Mouse (Mus musculus) layer of hippocampus, adult 18-20 months (tissue): ENCODE data around the gene Itga7. TPM values are rescaled to one million over a fixed set of nuclear protein-coding genes. Genes with fewer than 3 reads are reported as not detected.
A peak's percentile ranks its signal among the peaks of the same experiment; 100 is the strongest.
"Not testable (repeated sequence)": the region's sequence is repeated elsewhere in the genome, so short reads cannot be mapped to it uniquely, and the experiment has no call there.

ENCODE experiments used
- DNase-seq, 2 experiments: peaks; one replicate each; pipeline ENCODE4 v3.0.0; 2022; ENCODE audit warnings: low spot score in 2 of 2
- total RNA-seq, 2 experiments: library from RNA; stranded (reverse); gene quantifications; 2 replicates each; pipeline ENCODE4 v1.2.3; 2021

Itga7 gene
- total RNA-seq, 2 experiments from 2014 or later = 29.7 to 30.0 TPM

DNA sequence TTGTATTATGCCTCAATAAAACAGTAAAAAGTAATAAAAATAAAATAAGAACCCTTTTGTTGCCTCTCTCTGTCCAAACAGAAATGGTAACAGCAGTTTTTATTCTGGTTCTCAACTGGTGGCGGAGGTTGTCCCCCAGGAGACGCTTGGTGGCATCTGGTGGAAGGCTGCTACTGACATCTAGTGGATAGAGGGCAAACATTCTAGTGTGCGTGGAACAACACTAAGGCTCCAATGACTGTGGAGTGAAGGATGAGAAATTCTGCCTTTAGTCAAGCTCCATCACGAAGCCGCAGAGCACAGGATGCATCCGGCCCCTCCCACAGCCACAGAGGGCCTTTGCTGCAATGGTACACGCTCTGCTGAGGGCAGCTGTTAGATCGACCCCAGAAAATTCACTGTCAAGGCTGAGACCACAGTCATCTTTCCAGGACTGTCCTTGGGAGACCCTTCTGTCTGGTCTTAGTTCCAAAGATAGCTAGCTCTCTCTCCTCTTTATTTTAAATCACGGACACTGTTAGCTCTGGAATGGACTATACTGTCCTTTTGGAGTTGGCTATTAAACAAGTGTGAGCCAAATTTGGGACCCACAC is 44.0 kb downstream of the Itga7 start:
- DNase-seq = peak; percentile 45 to 73

DNA sequence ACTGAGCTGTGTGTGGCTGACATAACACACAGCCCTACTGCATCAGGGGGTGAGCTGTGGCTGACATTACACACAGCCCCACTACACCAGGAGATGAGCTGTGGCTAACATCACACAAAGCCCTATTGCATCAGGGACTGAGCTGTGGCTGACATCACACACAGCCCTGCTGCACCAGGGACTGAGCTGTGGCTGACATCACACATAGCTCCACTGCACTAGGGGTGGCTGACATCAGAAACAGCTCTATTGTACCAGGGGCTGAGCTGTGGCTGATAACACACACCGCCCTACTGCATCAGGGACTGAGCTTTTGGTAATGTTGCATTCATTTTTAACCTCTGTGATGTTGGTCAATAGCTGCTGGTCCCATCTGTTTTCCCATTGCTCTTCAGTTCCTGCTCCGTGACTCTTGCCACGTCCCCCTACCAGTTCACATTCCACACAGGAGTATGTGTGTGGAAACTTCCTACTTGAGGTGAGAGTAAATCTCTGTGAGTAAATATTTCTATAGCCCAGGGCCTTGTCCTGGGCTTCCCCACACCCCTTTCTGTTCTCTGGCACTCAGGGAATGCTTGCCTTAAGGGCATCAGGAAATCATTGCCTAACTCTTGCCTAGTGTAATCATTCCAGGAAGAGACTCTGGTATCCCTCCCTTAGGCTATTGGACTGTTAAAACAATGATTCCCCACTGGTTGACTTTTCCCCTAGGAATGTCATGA is 47.2 kb downstream of the Itga7 start:
- DNase-seq = no peak

DNA sequence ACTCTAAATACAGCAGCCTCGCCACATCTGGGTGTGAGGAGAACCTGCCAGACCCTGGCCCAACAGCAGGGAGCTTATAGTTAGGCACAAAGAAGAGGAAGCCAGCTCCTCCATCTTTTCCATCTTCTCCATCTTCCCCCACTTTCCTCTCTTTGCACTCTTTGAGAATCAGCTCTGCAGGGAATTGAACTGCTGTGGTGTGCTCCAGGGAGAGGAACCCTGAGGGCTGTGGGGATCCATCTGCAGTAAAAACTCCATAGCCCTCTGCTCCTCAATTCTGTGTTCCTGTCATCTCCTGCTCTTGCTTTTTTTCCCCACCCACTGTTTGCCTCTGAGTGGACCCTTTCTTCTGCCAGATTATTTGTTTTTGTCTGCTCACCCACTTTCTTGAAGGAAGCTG is 55.5 kb downstream of the Itga7 start, which contains the start of gene Olfr9:
Gene Olfr9 (plus strand): TSS at position 301 of the 400 bp plus-strand sequence.
- not testable (repeated sequence) for DNase-seq

DNA sequence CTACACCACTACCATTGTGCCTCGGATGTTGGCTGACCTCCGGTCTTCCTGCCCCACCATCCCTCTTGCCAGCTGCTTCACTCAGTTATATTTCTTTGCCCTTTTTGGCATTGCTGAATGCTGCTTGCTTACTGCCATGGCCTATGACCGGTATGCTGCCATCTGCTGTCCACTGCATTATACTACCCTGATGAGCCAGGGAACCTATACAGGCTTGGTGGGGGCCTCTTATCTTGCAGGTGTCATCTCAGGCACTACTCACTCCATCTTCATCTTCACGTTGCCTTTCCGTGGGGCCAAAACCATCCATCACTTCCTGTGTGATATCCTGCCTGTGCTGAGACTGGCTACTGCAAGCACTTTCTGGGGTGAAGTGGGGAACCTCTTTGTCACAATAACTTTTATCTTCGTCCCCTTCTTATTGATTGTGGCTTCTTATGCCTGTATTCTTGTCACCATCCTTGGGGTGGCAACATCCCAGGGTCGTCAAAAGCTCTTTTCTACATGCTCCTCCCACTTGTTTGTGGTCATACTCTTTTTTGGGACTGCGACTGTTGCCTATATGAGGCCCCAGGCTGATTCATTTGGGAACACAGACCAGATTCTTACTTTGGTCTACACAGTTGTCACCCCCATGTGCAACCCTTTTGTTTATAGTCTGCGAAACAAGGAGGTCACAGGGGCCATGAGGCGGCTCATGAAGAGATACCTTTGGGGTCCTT is 56.7 kb downstream of the Itga7 start:
- DNase-seq = not testable (repeated sequence)

DNA sequence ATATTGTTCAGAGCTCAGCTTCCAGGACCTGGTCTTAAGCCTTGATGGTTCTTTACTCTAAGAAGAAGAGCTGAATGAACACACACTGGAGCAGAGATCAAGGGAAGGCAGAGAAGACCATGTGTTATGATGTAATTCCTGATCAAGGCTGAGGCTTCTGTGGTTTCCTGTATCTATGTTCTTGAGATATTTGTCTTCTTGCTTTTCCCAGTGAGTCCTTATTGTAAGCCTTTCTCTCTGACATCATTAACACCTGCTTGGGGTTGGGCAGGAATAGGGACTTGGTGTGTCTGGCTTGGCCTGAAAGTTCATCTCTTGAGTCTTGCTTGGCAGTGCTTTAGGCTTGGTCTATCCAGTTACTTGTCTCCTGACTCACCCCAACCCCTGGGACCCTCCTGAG is 57.4 kb downstream of the Itga7 start:
- no peak for DNase-seq

DNA sequence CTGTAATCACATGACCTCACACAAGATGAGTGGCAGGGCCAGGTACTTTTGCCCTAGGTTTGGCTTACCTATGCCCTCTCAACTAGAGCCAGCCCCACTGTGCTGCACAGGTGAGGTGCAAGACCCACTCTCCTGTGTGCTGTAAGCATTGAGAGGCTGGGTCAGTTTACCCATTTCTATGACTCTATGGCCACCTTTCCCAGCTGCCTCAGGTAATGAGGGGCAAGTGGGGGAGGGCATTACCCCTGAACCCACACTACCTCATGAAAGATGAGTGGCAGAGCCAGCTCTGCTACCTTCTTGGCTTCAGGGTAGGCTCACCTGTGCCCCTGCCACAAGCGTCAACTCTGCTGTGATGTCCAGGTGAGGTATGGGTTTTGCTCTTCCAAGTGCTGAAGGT is 62.2 kb downstream of the Itga7 start:
- no peak for DNase-seq

DNA sequence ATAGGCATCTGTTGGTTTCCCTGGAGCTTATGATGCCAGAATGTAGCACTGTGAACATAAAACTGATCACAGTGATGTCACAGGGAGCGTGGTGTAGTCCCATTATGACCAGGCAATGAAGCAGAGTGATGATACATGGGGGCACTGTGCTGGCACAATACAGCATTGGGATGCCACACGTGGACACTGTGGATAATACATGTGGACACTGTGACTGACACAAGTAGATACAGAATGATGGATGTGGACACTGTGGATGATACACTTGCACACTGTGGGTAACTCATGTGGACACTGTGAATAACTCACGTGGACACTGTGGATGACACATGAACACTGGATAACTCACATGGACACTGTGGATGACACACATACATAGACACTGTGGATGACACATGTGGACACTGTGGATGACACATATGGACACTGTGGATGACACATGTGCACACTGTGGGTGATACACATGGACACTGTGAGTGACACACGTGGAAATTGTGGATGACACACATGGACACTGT is 63.0 kb downstream of the Itga7 start:
- DNase-seq = no peak

DNA sequence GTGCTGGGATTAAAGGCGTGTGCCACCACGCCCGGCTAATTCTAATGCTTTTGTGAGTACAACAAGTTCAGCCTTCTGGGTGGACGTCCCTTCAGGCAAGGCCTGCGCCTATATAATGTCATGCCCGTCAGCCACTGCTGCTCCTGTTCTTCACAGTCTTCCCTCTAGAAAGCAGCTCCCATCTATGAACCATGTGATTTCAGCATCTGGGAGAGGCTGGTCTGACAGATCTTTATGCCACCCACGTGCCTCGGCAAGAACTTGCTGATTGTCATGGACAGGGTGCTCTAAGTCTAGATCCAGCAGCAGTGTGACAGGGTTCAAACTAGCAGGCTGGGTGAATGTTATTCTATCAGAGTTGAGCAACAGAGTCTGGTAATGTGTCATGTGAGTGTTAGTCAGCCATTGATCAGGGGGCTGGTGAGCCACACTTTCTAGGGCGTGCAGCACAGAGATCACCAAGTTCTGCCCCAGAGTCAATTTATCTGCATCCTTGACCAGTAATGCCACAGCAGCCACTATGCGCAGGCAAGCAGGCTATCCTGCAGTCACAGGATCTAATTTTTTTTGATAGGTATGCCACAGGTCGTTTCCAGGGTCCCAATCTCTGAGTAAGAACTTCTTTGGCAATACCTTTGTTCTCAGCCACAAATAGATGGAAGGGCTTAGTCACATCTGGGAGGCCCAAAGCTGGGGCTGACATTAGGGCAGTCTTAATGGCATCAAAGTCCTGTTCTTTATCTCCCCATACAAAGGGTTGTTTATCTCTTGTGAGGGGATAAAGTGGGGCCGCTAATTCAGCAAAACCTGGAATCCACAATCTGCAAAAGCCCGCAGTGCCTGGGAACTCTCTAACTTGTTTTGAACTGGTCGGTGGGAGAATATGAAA is 70.7 kb downstream of the Itga7 start:
- DNase-seq = no peak

Other genes with a start within 250 kb of the Itga7 start
- 100 to 1,000 TPM; 133 to 138 TPM for gene Rab5b, start 237.6 kb upstream of the Itga7 start, total RNA-seq
- gene Pmel, start 229.6 kb upstream of the Itga7 start, total RNA-seq = under 1 TPM; 0.20 to 0.25 TPM
- gene Cdk2, start 228.8 kb upstream of the Itga7 start, total RNA-seq = 1 to 10 TPM; 1.4 to 2.6 TPM
- 10 to 100 TPM; 10.9 to 12.8 TPM for gene Dgka, start 189.0 kb upstream of the Itga7 start, total RNA-seq
- gene Pym1, start 185.9 kb upstream of the Itga7 start, total RNA-seq = 10 to 100 TPM; 25.1 to 26.2 TPM
- gene Mmp19, start 142.9 kb upstream of the Itga7 start, total RNA-seq = under 1 TPM; 0.43 to 0.50 TPM
- 10 to 100 TPM; 63.8 to 64.8 TPM for gene Dnajc14, start 129.8 kb upstream of the Itga7 start, total RNA-seq
- gene Tmem198b, start 129.4 kb upstream of the Itga7 start, total RNA-seq = 1 to 10 TPM; 7.9 to 8.1 TPM
- gene Sarnp, start 116.5 kb upstream of the Itga7 start, total RNA-seq = 10 to 100 TPM; 37.7 to 38.2 TPM
- gene Ormdl2, start 112.2 kb upstream of the Itga7 start, total RNA-seq = 10 to 100 TPM in 1 of 2 experiments, 1 to 10 TPM in 1; 9.3 to 10.4 TPM
- gene Gdf11, start 42.1 kb upstream of the Itga7 start, total RNA-seq = 10 to 100 TPM; 18.2 to 18.9 TPM
- 10 to 100 TPM; 74.2 to 79.4 TPM for gene Cd63, start 32.8 kb upstream of the Itga7 start, total RNA-seq
- 1 to 10 TPM; 7.1 to 8.1 TPM for gene Rdh5, start 10.9 kb upstream of the Itga7 start, total RNA-seq
- gene Bloc1s1, start 9.8 kb upstream of the Itga7 start, total RNA-seq = 10 to 100 TPM; 94.9 to 98.7 TPM
- not detected for gene Mettl7b, start 27.2 kb downstream of the Itga7 start, total RNA-seq
- gene Olfr9, start 55.6 kb downstream of the Itga7 start, total RNA-seq = not detected
- gene Olfr763, start 77.0 kb downstream of the Itga7 start, total RNA-seq = not detected
- gene Olfr764-ps1, start 106.1 kb downstream of the Itga7 start, total RNA-seq = not detected
- gene Olfr765, start 116.2 kb downstream of the Itga7 start, total RNA-seq = not detected
- not detected for gene Olfr766-ps1, start 135.2 kb downstream of the Itga7 start, total RNA-seq
- gene Olfr767, start 149.1 kb downstream of the Itga7 start, total RNA-seq = not detected
- gene Olfr768, start 165.6 kb downstream of the Itga7 start, total RNA-seq = not detected
- not detected for gene Olfr769, start 184.0 kb downstream of the Itga7 start, total RNA-seq
- gene Olfr770, start 205.2 kb downstream of the Itga7 start, total RNA-seq = not detected
- not detected for gene Olfr771, start 230.9 kb downstream of the Itga7 start, total RNA-seq
- gene Olfr772, start 244.1 kb downstream of the Itga7 start, total RNA-seq = not detected